Mouse (Mus musculus) ES-Bruce4 (cell line): ENCODE measurements around the gene Gm17949.

ENCODE experiments used
- CTCF ChIP-seq: IDR thresholded peaks from one replicate; pipeline ENCODE4 v1.8.1; 2011; ENCODE audit warnings: low read depth, low read length
- EP300 ChIP-seq: IDR thresholded peaks from 2 replicates; pipeline ENCODE4 v1.6.1; 2011; ENCODE audit warnings: low read depth, low read length; ENCODE audit not compliant: insufficient read depth
- POLR2A ChIP-seq: IDR thresholded peaks from one replicate; pipeline ENCODE4 v1.8.1; 2011; ENCODE audit warnings: low read length; ENCODE audit not compliant: insufficient read depth

DNA sequence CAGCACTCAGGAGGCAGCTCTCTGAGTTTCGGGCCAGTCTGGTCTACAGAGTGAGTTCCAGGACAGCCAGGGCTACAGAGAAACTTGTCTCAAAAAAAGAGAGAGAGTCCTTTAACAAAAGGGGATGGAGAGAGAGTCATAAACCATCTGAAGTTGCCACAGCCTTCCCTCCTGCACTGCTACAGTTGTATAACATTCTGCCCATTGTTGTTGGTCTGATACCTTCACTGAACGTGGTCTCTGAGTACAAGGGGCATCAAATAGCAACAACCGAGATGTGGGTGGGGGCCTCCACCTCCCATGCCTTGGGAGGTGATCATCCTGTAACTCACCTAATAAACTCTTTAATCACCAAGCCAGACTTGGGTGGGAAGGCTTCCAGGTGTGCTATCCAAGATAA is 25.6 kb upstream of the Gm17949 start:
- TF ChIP-seq POLR2A = no peak
- no peak for TF ChIP-seq CTCF
- TF ChIP-seq EP300 = no peak
